Mouse (Mus musculus) spleen, adult 2 months (tissue): ENCODE measurements at regions not wholly inside any gene's neighbourhood (a gene's known extent, or its start where the extent isn't known, plus 50 kb on each side); places are given as distances from the start of the nearest gene placed in this dataset.

Experiments used
- CTCF ChIP-seq: fragments of 200-500 bp; IDR thresholded peaks from 2 replicates; pipeline ENCODE4 v1.5.1; 2011; ENCODE audit warnings: mild to moderate bottlenecking, inconsistent platforms; ENCODE audit not compliant: insufficient read depth, insufficient read length, insufficient replicate concordance; ENCODE audit errors: extremely low read depth
- POLR2A ChIP-seq: fragments of 200-500 bp; IDR thresholded peaks from 2 replicates; pipeline ENCODE4 v1.6.1; 2011; ENCODE audit warnings: low read depth, low read length, inconsistent platforms

GRCm38 (mm10) chrX:11873913-11874312, 286.2 kb downstream of the Bcor start:
- TF ChIP-seq CTCF = no peak
- TF ChIP-seq POLR2A = no peak
